15 mouse cellular contexts compared by ENCODE assay signal in the genomic region with DNA sequence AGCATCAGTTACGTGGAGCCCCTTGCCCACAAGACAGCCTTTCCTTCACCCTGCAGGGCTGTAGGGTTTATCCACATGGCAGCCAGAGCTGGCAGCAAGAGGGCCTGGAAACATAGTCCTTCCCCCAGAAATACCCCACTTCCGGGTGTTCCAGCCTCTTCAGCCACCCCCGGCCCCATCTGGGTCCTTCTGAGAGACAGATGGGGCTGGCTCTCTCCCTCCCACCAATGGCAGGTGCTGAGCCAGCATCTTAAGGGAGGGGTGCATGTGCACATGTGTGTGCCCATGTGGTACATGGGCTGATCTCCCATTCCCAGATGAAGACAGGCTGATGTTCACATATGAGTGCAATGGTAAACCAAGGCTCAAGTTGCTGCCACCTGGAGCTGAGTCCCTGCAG. TPM values are rescaled to one million over a fixed set of nuclear protein-coding genes. Genes with fewer than 3 reads are reported as not detected.
DNase-seq lines count a peak whose midpoint lies in the region; ATAC-seq and TF ChIP-seq lines count a peak whose summit lies in the region.
"Had no signal": no experiment of that assay in that cellular context is flagged by ENCODE, and none has a peak within 500 bp of the region (broad histone marks: within the 10 kb centered on the region; RNA-seq: fewer than 3 reads in every experiment).

No protein-coding gene starts in this region.

- H3K9me3 ChIP-seq in hindbrain, embryonic 15.5 days, result no peaks in the 10 kb centered on the region
- H3K9me3 ChIP-seq in hindbrain, embryonic 11.5 days (ENCODE audit: control insufficient read depth, low read length), result no peaks in the 10 kb centered on the region
- no peaks in the 10 kb centered on the region for H3K9me3 ChIP-seq in hindbrain, postnatal 0 days (ENCODE audit: low read length)
- no peaks in the 10 kb centered on the region for H3K9me3 ChIP-seq in neural tube, embryonic 15.5 days (replicated peaks)
- H3K9me3 ChIP-seq: heart, embryonic 10.5 days; stomach, embryonic 15.5 days had no signal

- peaks cover 44% of the 10 kb centered on the region for H3K36me3 ChIP-seq in hindbrain, embryonic 15.5 days
- no peaks in the 10 kb centered on the region for H3K36me3 ChIP-seq in hindbrain, embryonic 11.5 days (ENCODE audit: control insufficient read depth, insufficient read depth, low read length)
- H3K36me3 ChIP-seq in hindbrain, postnatal 0 days (ENCODE audit: insufficient read depth, low read length), result peaks cover 43% of the 10 kb centered on the region
- H3K36me3 ChIP-seq in neural tube, embryonic 15.5 days, result peaks cover 43% of the 10 kb centered on the region
- H3K36me3 ChIP-seq: heart, embryonic 10.5 days; stomach, embryonic 15.5 days had no signal

- 37% methylated on average over 3 of the region's 3 CpGs for WGBS in cerebellum, adult 2 months
- WGBS in hindbrain, embryonic 15.5 days, result 65% methylated on average over 3 of the region's 3 CpGs
- 82% methylated on average over 3 of the region's 3 CpGs for WGBS in hindbrain, embryonic 11.5 days
- 50% methylated on average over 3 of the region's 3 CpGs for WGBS in hindbrain, postnatal 0 days
- WGBS in neural tube, embryonic 15.5 days, result 74% methylated on average over 3 of the region's 3 CpGs

- no peak for TF ChIP-seq POLR2A in cerebellum, adult 2 months (IDR thresholded peaks at IDR 0.05; ENCODE audit: borderline replicate concordance, insufficient read depth, low read length)

- peak overlapping the region; percentile 61; the same call in 1 of the 2 replicates for H3K27ac ChIP-seq in cerebellum, adult 2 months (ENCODE audit: insufficient read depth, low read length)
- H3K27ac ChIP-seq in hindbrain, embryonic 15.5 days (replicated peaks), result peak overlapping the region; percentile 67
- H3K27ac ChIP-seq in hindbrain, embryonic 11.5 days (ENCODE audit: low read depth, low read length), result no peak overlapping the region
- H3K27ac ChIP-seq in hindbrain, postnatal 0 days, result peak overlapping the region; percentile 65
- peak overlapping the region; percentile 41; the same call in 1 of the 2 replicates for H3K27ac ChIP-seq in neural tube, embryonic 15.5 days (replicated peaks)
- H3K27ac ChIP-seq: heart, embryonic 10.5 days; stomach, embryonic 15.5 days had no signal

- ATAC-seq in hindbrain, embryonic 15.5 days (ENCODE audit: low FRiP score, low read depth), result peak; percentile 31; the same call in 1 of the 2 replicates
- no peak for ATAC-seq in hindbrain, embryonic 11.5 days (ENCODE audit: low FRiP score)
- peak; percentile 42; the same call in 1 of the 2 replicates for ATAC-seq in hindbrain, postnatal 0 days
- no peak for ATAC-seq in neural tube, embryonic 15.5 days (ENCODE audit: low FRiP score)
- ATAC-seq: lung, postnatal 0 days had no signal

- H3K4me3 ChIP-seq in cerebellum, adult 2 months (replicated peaks; ENCODE audit: insufficient read depth, low read depth, low read length), result no peak overlapping the region
- H3K4me3 ChIP-seq in hindbrain, embryonic 15.5 days, result no peak overlapping the region
- no peak overlapping the region for H3K4me3 ChIP-seq in hindbrain, embryonic 11.5 days (ENCODE audit: low read depth, low read length)
- no peak overlapping the region for H3K4me3 ChIP-seq in hindbrain, postnatal 0 days (ENCODE audit: low read length)
- H3K4me3 ChIP-seq in neural tube, embryonic 15.5 days (replicated peaks), result no peak overlapping the region
- H3K4me3 ChIP-seq: heart, embryonic 10.5 days; myocyte; stomach, embryonic 15.5 days had no signal

- peaks cover 4% of the 10 kb centered on the region; the same call in 1 of the 2 replicates for H3K4me1 ChIP-seq in cerebellum, adult 2 months (ENCODE audit: control insufficient read depth, insufficient read depth, low read length)
- H3K4me1 ChIP-seq in hindbrain, embryonic 15.5 days (replicated peaks), result peaks cover 26% of the 10 kb centered on the region
- H3K4me1 ChIP-seq in hindbrain, embryonic 11.5 days (replicated peaks; ENCODE audit: control insufficient read depth, insufficient read depth, low read length), result no peaks in the 10 kb centered on the region
- H3K4me1 ChIP-seq in hindbrain, postnatal 0 days (ENCODE audit: insufficient read depth, low read length), result 0 out of 2 replicates have a peak, but pooled peaks cover 3% of the 10 kb centered on the region
- peaks cover 33% of the 10 kb centered on the region for H3K4me1 ChIP-seq in neural tube, embryonic 15.5 days
- H3K4me1 ChIP-seq: heart, embryonic 10.5 days; stomach, embryonic 15.5 days had no signal

- no peak for DNase-seq in cerebellum, adult 2 months
- DNase-seq in cerebellum, adult 9-10 months, result no peak
- no peak for DNase-seq in hindbrain, embryonic 11.5 days (ENCODE audit: low spot score)
- DNase-seq in hindbrain, postnatal 0 days (ENCODE audit: low spot score), result no peak
- DNase-seq in B cell, adult 2 months, result no peak
- DNase-seq in gastrocnemius, postnatal 25 days, result no peak
- DNase-seq: kidney, postnatal 4 days; liver had no signal

- H3K9ac ChIP-seq in hindbrain, embryonic 15.5 days, result no peak overlapping the region
- no peak overlapping the region for H3K9ac ChIP-seq in hindbrain, embryonic 11.5 days (ENCODE audit: low read depth, low read length)
- no peak overlapping the region for H3K9ac ChIP-seq in hindbrain, postnatal 0 days (replicated peaks; ENCODE audit: low read length)
- H3K9ac ChIP-seq in neural tube, embryonic 15.5 days (replicated peaks), result no peak overlapping the region
- H3K9ac ChIP-seq: stomach, embryonic 15.5 days had no signal

- H3K4me2 ChIP-seq in hindbrain, embryonic 15.5 days, result no peak overlapping the region
- H3K4me2 ChIP-seq in hindbrain, embryonic 11.5 days (replicated peaks; ENCODE audit: low read depth, low read length), result no peak overlapping the region
- no peak overlapping the region for H3K4me2 ChIP-seq in hindbrain, postnatal 0 days (ENCODE audit: low read depth, low read length)
- no peak overlapping the region for H3K4me2 ChIP-seq in neural tube, embryonic 15.5 days
- H3K4me2 ChIP-seq: stomach, embryonic 15.5 days had no signal

- H3K27me3 ChIP-seq in cerebellum, adult 2 months (ENCODE audit: control insufficient read depth, insufficient read depth, low read length), result no peaks in the 10 kb centered on the region
- no peaks in the 10 kb centered on the region for H3K27me3 ChIP-seq in hindbrain, embryonic 15.5 days
- H3K27me3 ChIP-seq in hindbrain, embryonic 11.5 days (ENCODE audit: control insufficient read depth, insufficient read depth, low read length), result no peaks in the 10 kb centered on the region
- no peaks in the 10 kb centered on the region for H3K27me3 ChIP-seq in hindbrain, postnatal 0 days (ENCODE audit: insufficient read depth, low read length)
- H3K27me3 ChIP-seq in neural tube, embryonic 15.5 days (replicated peaks), result no peaks in the 10 kb centered on the region
- H3K27me3 ChIP-seq: stomach, embryonic 15.5 days had no signal

- no peak for TF ChIP-seq CTCF in cerebellum, adult 2 months (IDR thresholded peaks at IDR 0.05; ENCODE audit: borderline replicate concordance, insufficient read depth, low read depth, low read length)
- TF ChIP-seq CTCF in hindbrain, postnatal 0 days (IDR thresholded peaks at IDR 0.05; ENCODE audit: low read depth), result no peak

RNA-seq across cellular contexts. Expression of a gene that starts 7.0 kb away (rescaled TPM):
- polyA plus RNA-seq in cerebellum, adult 2 months (2012; rRNA removed), result 122 and 127 TPM in 2 replicates
- 51.4 and 55.0 TPM in 2 replicates for polyA plus RNA-seq in hindbrain, embryonic 15.5 days (2015; fragmentation: Nextera tagmentation; extraction: Ambion mirVana)
- polyA plus RNA-seq in hindbrain, embryonic 11.5 days (2014; fragmentation: Nextera tagmentation; extraction: Ambion mirVana), result 6.4 and 9.2 TPM in 2 replicates
- 152 and 163 TPM in 2 replicates for total RNA-seq in hindbrain, postnatal 0 days (2014; rRNA removed)
- polyA plus RNA-seq in hindbrain, postnatal 0 days (2015; fragmentation: Nextera tagmentation; extraction: Ambion mirVana), result 42.1 and 43.7 TPM in 2 replicates
- 42.7 and 53.4 TPM in 2 replicates for polyA plus RNA-seq in neural tube, embryonic 15.5 days (2015; fragmentation: Nextera tagmentation; extraction: Ambion mirVana)
- total RNA-seq in gastrocnemius, postnatal 25 days (2021), result under 1 TPM; 0.10 to 0.11 TPM
- total RNA-seq: hematopoietic stem cell, adult 5-6 weeks had no signal

RNA-seq across cellular contexts. Expression of a gene that starts 16.6 kb away (rescaled TPM):
- polyA plus RNA-seq in cerebellum, adult 2 months (2012; rRNA removed), result 55.9 and 63.5 TPM in 2 replicates
- 35.4 and 36.0 TPM in 2 replicates for polyA plus RNA-seq in hindbrain, embryonic 15.5 days (2015; fragmentation: Nextera tagmentation; extraction: Ambion mirVana)
- polyA plus RNA-seq in hindbrain, embryonic 11.5 days (2014; fragmentation: Nextera tagmentation; extraction: Ambion mirVana), result 27.8 and 37.7 TPM in 2 replicates
- total RNA-seq in hindbrain, postnatal 0 days (2014; rRNA removed), result 45.9 and 55.3 TPM in 2 replicates
- polyA plus RNA-seq in hindbrain, postnatal 0 days (2015; fragmentation: Nextera tagmentation; extraction: Ambion mirVana), result 26.3 and 26.4 TPM in 2 replicates
- polyA plus RNA-seq in neural tube, embryonic 15.5 days (2015; fragmentation: Nextera tagmentation; extraction: Ambion mirVana), result 29.5 and 33.1 TPM in 2 replicates
- total RNA-seq in gastrocnemius, postnatal 25 days (2021), result 10 to 100 TPM; 10.5 to 11.7 TPM

RNA-seq across cellular contexts. Expression of a gene that starts 21.8 kb away (rescaled TPM):
- polyA plus RNA-seq in cerebellum, adult 2 months (2012; rRNA removed), result 2.3 TPM in 2 replicates
- polyA plus RNA-seq in hindbrain, embryonic 15.5 days (2015; fragmentation: Nextera tagmentation; extraction: Ambion mirVana), result 0.34 and 0.77 TPM in 2 replicates
- 0.86 and 1.8 TPM in 2 replicates for polyA plus RNA-seq in hindbrain, embryonic 11.5 days (2014; fragmentation: Nextera tagmentation; extraction: Ambion mirVana)
- 0.47 and 4.0 TPM in 2 replicates for total RNA-seq in hindbrain, postnatal 0 days (2014; rRNA removed)
- 1.3 and 1.4 TPM in 2 replicates for polyA plus RNA-seq in hindbrain, postnatal 0 days (2015; fragmentation: Nextera tagmentation; extraction: Ambion mirVana)
- 0.73 TPM in 1 of 2 replicates, not detected in the other for polyA plus RNA-seq in neural tube, embryonic 15.5 days (2015; fragmentation: Nextera tagmentation; extraction: Ambion mirVana)
- total RNA-seq in gastrocnemius, postnatal 25 days (2021), result not detected
- polyA plus RNA-seq: lung, postnatal 0 days; stomach, embryonic 15.5 days had no signal

RNA-seq across cellular contexts. Expression of a gene that starts 25.3 kb away (rescaled TPM):
- 126 and 133 TPM in 2 replicates for polyA plus RNA-seq in cerebellum, adult 2 months (2012; rRNA removed)
- polyA plus RNA-seq in hindbrain, embryonic 15.5 days (2015; fragmentation: Nextera tagmentation; extraction: Ambion mirVana), result 72.6 and 75.6 TPM in 2 replicates
- 60.1 and 64.6 TPM in 2 replicates for polyA plus RNA-seq in hindbrain, embryonic 11.5 days (2014; fragmentation: Nextera tagmentation; extraction: Ambion mirVana)
- total RNA-seq in hindbrain, postnatal 0 days (2014; rRNA removed), result 71.7 and 74.1 TPM in 2 replicates
- 94.1 and 97.6 TPM in 2 replicates for polyA plus RNA-seq in hindbrain, postnatal 0 days (2015; fragmentation: Nextera tagmentation; extraction: Ambion mirVana)
- 76.1 and 79.7 TPM in 2 replicates for polyA plus RNA-seq in neural tube, embryonic 15.5 days (2015; fragmentation: Nextera tagmentation; extraction: Ambion mirVana)
- total RNA-seq in gastrocnemius, postnatal 25 days (2021), result 10 to 100 TPM; 50.8 to 55.0 TPM

RNA-seq across cellular contexts. Expression of a gene that starts 25.3 kb away (rescaled TPM):
- 79.4 and 80.6 TPM in 2 replicates for polyA plus RNA-seq in cerebellum, adult 2 months (2012; rRNA removed)
- polyA plus RNA-seq in hindbrain, embryonic 15.5 days (2015; fragmentation: Nextera tagmentation; extraction: Ambion mirVana), result 46.7 and 50.5 TPM in 2 replicates
- polyA plus RNA-seq in hindbrain, embryonic 11.5 days (2014; fragmentation: Nextera tagmentation; extraction: Ambion mirVana), result 17.5 and 19.9 TPM in 2 replicates
- total RNA-seq in hindbrain, postnatal 0 days (2014; rRNA removed), result 32.4 and 36.3 TPM in 2 replicates
- polyA plus RNA-seq in hindbrain, postnatal 0 days (2015; fragmentation: Nextera tagmentation; extraction: Ambion mirVana), result 28.0 and 33.5 TPM in 2 replicates
- polyA plus RNA-seq in neural tube, embryonic 15.5 days (2015; fragmentation: Nextera tagmentation; extraction: Ambion mirVana), result 46.3 and 49.5 TPM in 2 replicates
- total RNA-seq in gastrocnemius, postnatal 25 days (2021), result 10 to 100 TPM in 1 of 2 experiments, 1 to 10 TPM in 1; 9.4 to 10.2 TPM

Comparison
In these comparisons a context has a peak if more than half of its experiments do, and no peak if none do; other contexts are left out.
1. ATAC-seq: peak in hindbrain, embryonic 15.5 days (single experiment) and hindbrain, postnatal 0 days (single experiment); none in hindbrain, embryonic 11.5 days (single experiment) and neural tube, embryonic 15.5 days (single experiment).